Mouse (Mus musculus): ENCODE measurements around the gene Slamf1.

DNA sequence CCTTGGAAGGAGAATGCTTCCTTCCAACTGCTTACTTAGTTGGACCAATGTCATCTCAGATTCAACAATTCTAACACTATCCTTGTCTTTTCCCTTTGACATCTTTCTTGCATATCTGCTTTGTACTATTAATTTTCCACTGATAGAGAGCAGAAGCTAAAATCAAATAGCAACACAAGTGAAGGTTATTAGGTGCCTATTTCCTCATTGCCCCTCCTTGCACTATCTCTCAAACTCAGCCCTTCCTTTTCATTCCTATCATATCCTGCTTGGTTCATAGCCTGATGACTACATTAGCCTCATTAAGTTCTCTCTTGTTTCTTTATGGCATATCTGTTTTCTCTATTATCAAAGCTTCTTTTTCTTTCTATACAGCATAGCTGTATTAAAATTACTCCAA, 81.3 kb downstream of the Slamf1 start:
- TF ChIP-seq POLR2A (IDR thresholded peaks at IDR 0.05; ENCODE audit: insufficient read depth, low read depth, low read length) (no peak), CTCF (IDR thresholded peaks at IDR 0.05; ENCODE audit: insufficient read depth, low read depth, low read length) (no peak)

Measured in olfactory bulb, adult 2 months (tissue).